Mouse (Mus musculus) gastrocnemius, postnatal 4 days (tissue): ENCODE results near the gene Fer1l4. TPM values are rescaled to one million over a fixed set of nuclear protein-coding genes. Genes with fewer than 3 reads are reported as not detected.
A peak's percentile ranks its signal among the peaks of the same experiment; 100 is the strongest.

Source experiments
- DNase-seq, 2 experiments: peaks; one replicate each; pipeline ENCODE4 v3.0.0; 2021 to 2022; ENCODE audit warnings: low spot score in 2 of 2, mixed read lengths in 2 of 2
- total RNA-seq, 2 experiments: library from RNA; stranded (reverse); gene quantifications; 2 replicates each; pipeline ENCODE4 v1.2.3; 2021

Fer1l4 gene
- total RNA-seq, 2 experiments from 2014 or later, result not detected

DNA sequence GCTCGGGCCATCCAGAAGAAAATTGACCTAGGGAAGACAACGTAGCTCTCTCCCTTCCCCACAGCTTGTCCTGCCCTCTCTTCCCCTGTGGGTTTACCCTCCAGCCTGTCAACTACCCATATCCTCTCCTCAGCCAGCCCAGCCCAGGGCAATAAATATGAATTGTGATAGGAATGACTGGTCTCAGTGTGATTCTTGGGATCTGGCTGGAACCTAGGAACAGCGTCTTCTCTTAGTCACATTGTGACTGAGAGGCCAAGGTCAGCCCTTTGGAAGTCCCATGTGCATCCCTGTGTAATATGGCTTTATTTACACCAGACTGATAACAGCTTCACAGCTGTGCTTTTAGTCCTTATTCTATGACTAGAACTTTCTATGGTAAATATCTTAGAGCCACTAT is 34.6 kb downstream of the Fer1l4 start:
- DNase-seq, result no peak

DNA sequence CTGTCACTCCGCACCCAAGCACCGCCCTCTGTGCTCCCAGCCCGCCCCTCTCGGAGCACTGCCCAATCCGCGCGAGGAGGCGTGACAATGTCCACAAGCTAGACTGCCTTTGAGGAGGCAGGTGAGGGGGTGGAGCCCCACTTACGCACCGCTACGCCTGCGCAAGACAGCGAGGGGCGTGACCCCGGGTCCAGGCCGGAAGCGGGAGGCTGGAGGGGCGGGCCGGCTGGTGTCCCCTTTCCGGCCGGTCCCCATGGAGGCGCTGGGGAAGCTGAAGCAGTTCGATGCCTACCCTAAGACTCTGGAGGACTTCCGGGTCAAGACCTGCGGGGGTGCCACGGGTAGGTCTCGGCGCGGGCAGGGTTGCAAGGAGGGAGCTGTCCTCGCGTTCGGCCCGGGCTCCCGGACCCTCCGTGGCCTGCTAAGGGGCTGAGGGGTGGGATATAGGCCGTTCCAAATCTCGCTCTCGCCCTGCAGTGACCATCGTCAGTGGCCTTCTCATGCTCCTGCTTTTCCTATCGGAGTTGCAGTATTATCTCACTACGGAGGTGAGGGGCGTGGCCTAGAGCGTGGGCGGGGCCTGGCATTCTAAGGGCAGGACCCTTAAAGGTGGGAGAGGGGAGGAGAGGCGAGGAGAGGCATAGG is 44.7 kb downstream of the Fer1l4 start, which contains the start of the genes 6430550D23Rik and Ergic3:
TSS of gene 6430550D23Rik (minus strand) at position 90 of the 645 bp plus-strand sequence.
TSS of gene Ergic3 (plus strand) at position 158 of the 645 bp plus-strand sequence.
- peak; percentile 92 to 95 for DNase-seq

DNA sequence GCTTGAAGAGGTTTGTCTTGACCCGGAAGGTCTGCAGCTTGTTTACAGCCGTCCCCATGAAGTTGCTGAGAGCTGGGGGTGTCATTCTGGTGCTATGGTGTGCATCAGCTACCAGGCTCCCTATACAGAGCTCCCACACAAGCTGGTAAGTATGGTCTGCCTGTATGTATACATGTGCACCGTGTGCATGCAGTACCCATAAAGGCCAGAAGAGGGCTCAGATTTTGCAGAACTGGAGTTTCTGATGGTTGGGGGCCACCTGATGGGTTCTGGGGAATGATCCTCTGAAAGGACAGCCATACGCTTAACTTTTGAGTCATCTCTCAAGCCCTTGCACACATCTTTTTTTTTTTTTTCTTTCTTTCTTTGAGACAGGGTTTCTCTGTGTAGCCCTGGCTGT is 47.4 kb downstream of the Fer1l4 start:
- no peak for DNase-seq

GRCm38 (mm10) chr2:155991863-155992321 is 60.9 kb downstream of the Fer1l4 start:
- peak in 1 of 2 experiments; percentile 59 for DNase-seq

DNA sequence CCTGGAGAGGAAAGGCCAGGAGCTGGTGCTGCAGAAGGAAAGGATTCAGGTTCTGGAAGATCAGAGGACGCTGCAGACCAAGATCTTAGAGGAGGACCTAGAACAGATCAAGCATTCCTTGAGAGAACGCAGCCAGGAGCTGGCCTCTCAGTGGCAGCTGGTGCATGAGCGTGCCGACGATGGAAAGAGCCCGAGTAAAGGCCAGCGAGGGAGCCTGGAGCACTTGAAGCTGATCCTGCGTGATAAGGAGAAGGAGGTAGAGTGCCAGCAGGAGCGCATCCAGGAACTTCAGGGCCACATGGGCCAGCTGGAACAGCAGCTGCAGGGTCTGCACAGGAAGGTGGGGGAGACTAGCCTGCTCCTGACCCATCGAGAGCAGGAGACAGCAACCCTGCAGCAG is 61.6 kb downstream of the Fer1l4 start:
- DNase-seq, result no peak

DNA sequence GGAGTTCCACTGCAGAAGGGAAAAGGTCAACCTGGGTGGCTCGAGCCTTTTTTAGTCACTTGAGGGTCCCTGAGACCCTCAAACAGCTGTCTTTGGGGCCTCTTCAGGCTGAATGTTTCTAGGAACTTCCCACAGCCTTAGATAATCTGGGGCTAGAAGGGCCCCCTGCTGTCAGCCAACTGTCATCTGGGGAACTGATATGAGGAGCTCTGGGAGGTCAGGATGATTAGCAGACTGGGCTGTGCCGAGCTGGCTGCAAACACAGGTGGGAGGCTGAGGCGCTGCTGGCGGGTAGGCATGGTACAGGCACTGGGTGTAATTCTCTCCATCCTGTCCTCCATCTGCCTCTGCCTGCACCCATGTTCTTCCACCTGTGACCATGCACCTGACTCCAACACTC is 63.7 kb downstream of the Fer1l4 start:
- DNase-seq, result no peak

DNA sequence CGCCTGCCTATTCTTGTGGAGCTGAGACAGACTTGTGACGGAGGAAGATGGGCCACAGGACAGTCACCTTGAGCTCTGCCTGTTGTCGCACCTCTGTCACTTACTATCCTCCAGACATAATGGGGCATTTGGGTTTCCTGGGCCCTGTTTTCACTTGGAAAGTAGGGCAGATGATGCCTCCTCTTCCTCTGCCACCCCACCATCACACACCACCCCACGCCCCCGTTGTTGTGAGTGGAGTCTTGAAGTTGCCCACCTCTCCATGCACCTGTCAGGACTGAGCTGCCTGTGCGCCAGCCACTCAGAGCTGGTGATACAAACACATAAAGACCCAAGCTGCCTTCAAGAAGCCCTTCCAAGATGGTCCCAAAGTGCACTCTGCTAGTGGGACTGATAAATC is 65.6 kb downstream of the Fer1l4 start:
- DNase-seq, result no peak

DNA sequence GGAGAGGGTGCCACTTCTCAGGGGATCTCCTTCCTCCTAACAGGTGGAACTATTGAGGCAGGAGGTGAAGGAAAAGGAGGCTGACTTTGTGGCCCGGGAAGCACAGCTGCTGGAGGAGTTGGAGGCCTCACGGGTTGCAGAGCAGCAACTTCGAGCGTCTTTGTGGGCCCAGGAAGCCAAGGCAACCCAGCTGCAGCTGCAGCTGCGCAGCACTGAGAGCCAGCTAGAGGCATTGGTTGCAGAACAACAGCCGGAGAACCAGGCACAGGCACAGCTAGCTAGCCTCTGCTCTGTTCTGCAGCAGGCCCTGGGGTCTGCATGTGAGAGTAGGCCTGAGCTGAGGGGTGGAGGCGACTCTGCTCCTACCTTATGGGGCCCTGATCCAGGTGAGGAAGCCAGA is 67.0 kb downstream of the Fer1l4 start:
- no peak for DNase-seq

DNA sequence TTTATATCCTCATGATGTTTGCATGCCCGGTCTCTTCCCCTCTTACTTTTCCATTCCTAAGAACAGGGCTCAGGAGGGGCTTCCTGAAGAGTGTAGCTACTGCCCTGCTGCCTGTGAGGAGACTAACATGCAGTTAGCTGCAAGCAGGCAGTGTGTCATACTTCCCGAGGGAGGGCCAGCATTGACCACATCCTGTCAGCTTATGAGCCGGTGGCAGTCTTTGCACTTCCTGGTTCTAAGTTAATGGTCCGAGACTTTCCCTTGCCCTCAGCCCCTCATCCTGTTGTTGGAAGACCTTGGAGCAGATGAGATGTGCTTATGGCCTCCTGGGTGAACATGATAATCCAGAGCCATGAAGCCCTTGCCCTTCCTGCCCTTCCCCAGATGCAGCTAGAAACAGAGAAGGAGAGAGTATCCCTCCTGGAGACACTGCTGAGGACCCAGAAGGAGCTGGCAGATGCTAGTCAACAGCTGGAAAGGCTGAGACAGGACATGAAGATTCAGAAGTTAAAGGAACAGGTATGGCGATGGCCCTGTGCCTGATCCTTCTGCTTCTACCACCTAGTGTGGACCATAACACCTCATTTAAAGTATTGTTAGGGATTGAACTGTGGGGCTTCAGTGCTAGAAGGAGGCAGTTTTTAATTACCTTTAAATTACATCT is 73.3 kb downstream of the Fer1l4 start:
- DNase-seq, result no peak

DNA sequence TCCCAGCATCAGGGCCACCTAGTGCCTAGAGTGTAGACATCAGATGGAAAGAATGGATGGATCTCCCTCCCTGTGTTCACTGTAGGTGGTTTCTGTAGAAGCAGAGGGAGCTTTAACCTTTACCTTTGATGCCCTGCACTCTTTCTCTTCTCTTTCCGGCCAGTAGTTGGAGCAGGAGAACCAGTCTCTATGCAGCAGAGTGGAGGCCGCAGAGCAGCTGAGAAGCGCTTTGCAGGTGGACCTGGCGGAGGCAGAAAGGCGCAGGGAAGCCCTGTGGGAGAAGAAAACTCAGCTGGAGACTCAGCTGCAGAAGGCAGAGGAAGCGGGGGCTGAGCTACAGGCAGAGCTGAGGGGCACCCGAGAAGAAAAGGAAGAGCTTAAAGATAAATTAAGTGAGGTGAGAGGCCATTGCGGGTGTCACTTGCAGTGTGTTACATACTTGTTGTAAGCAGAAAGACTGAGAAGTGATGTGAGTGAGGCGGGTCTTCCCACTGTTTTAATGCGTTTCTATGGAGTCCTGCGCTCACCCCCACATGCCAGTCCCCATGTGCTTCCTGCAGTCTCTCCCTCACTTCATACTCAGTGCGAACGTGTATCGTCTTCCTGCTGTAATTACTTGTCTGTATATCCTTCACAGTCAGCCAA is 78.5 kb downstream of the Fer1l4 start:
- no peak for DNase-seq

DNA sequence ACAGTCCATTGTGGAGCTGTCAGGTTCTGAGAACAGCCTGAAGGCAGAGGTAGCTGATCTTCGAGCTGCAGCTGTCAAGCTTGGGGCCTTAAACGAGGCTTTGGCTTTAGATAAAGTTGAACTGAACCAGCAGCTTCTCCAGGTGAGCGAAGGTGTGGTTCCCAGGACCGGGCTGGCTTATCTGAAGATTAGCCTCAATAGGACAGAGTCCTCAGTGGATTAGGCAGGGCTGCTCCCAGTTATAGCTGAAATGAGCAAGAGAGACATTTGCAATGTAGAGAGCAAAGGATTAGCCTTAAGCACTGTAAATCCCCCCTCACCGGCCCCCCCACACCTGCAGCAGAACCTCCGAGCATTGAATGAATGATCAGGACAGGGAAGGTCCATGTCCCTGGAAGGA is 79.4 kb downstream of the Fer1l4 start:
- no peak for DNase-seq

Other genes with a start within 250 kb of the Fer1l4 start
- 10 to 100 TPM; 11.4 to 13.5 TPM for gene BC029722, start 233.5 kb downstream of the Fer1l4 start, total RNA-seq
- 10 to 100 TPM; 74.9 to 79.4 TPM for gene Eif6, start 226.0 kb downstream of the Fer1l4 start, total RNA-seq
- gene Fam83c, start 218.1 kb downstream of the Fer1l4 start, total RNA-seq, result not detected
- 10 to 100 TPM; 75.1 to 80.2 TPM for gene Uqcc1, start 122.6 kb downstream of the Fer1l4 start, total RNA-seq
- not detected for gene Gm15557, start 112.2 kb downstream of the Fer1l4 start, total RNA-seq
- under 1 TPM; 0.10 to 0.15 TPM for gene Gdf5, start 107.6 kb downstream of the Fer1l4 start, total RNA-seq
- gene Cep250, start 96.5 kb downstream of the Fer1l4 start, total RNA-seq, result 10 to 100 TPM; 19.0 to 22.7 TPM
- gene 6430550D23Rik, start 45.0 kb downstream of the Fer1l4 start, total RNA-seq, result under 1 TPM; 0.23 to 0.59 TPM
- gene Ergic3, start 44.9 kb downstream of the Fer1l4 start, total RNA-seq, result 10 to 100 TPM; 92.9 to 98.5 TPM
- gene Spag4, start 12.2 kb upstream of the Fer1l4 start, total RNA-seq, result 1 to 10 TPM in 1 of 2 experiments, under 1 TPM in 1; 0.49 to 1.1 TPM
- gene Cpne1, start 59.0 kb upstream of the Fer1l4 start, total RNA-seq, result 10 to 100 TPM; 19.1 to 20.9 TPM
- 10 to 100 TPM; 25.3 to 27.4 TPM for gene Rbm12, start 59.0 kb upstream of the Fer1l4 start, total RNA-seq
- gene Gm28036, start 74.1 kb upstream of the Fer1l4 start, total RNA-seq, result 10 to 100 TPM; 19.6 to 21.3 TPM
- 100 to 1,000 TPM; 215 to 232 TPM for gene Romo1, start 91.1 kb upstream of the Fer1l4 start, total RNA-seq
- 10 to 100 TPM; 35.2 to 35.3 TPM for gene Nfs1, start 91.2 kb upstream of the Fer1l4 start, total RNA-seq
- 100 to 1,000 TPM; 246 to 293 TPM for gene Rbm39, start 127.3 kb upstream of the Fer1l4 start, total RNA-seq
- gene Phf20, start 143.5 kb upstream of the Fer1l4 start, total RNA-seq, result 10 to 100 TPM; 39.1 to 41.4 TPM